Mouse (Mus musculus) lung, adult 2 months (tissue): ENCODE results near the gene Cops3.

Experiments used
- CTCF ChIP-seq: fragments of 200-500 bp; IDR thresholded peaks from 2 replicates; pipeline ENCODE4 v1.5.1; 2011; ENCODE audit warnings: mild to moderate bottlenecking, low read length, control low read depth; ENCODE audit not compliant: insufficient read depth
- POLR2A ChIP-seq: fragments of 200-500 bp; IDR thresholded peaks from 2 replicates; pipeline ENCODE4 v1.6.1; 2011; ENCODE audit warnings: low read depth, mild to moderate bottlenecking, control low read depth, low read length, borderline replicate concordance; ENCODE audit errors: extremely low read depth

DNA sequence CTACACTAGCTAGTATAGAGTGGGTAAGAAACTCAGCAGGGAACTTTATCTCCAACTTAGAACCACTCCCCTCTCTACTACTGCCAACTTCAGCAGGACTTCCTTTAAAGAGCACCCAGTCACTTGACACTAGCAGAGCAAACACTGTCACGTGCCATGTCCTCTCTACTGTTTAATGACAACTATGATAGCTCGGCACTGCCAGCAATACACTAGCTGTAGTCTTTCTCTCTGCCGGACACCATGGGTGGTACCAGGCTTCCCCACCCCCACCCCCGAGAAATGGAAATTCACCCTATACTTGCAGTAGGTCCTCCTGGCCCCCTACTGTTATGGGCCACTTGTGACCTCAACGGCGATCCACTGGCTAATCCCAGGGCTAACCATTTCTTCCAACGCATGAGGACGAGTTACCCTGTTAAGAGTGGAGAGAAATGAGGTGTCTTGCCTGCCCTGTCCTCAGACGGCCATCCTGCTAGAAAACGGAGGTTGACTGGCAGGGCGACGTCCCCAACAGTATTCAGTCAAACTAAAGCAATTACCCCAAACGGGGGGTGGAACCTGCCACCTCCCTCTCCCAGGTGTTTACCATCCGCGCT is 30.5 kb downstream of the Cops3 start:
- TF ChIP-seq CTCF (no peak), POLR2A (no peak)
